Mouse (Mus musculus) hindbrain, postnatal 0 days (tissue): ENCODE data around the gene 1700016D06Rik. TPM values are rescaled to one million over a fixed set of nuclear protein-coding genes. Genes with fewer than 3 reads are reported as not detected.

Source experiments
- ATAC-seq: fragments of 200-750 bp; cut with Nextera tagmentation; 2 replicates; pipeline ENCODE4 v1.8.0; 2017; ENCODE audit warnings: mild to moderate bottlenecking, moderate TSS enrichment, moderate library complexity
- DNase-seq: peaks from one replicate; pipeline ENCODE4 v3.0.0-alpha.2; 2015; ENCODE audit warnings: low spot score
- H3K27ac ChIP-seq: fragments of 300-500 bp; sonication (generic); 2 replicates; pipeline ENCODE4 v1.5.1; 2014; ENCODE audit warnings: mild to moderate bottlenecking
- H3K27me3 ChIP-seq: fragments of 300-500 bp; sonication (generic); 2 replicates; pipeline ENCODE4 v1.6.1; 2014; ENCODE audit warnings: low read length, mixed read lengths; ENCODE audit not compliant: insufficient read depth
- H3K36me3 ChIP-seq: fragments of 300-500 bp; sonication (generic); 2 replicates; pipeline ENCODE4 v1.6.1; 2014; ENCODE audit warnings: low read length, mixed read lengths; ENCODE audit not compliant: insufficient read depth
- H3K4me1 ChIP-seq: fragments of 300-500 bp; sonication (generic); 2 replicates; pipeline ENCODE4 v1.6.1; 2014; ENCODE audit warnings: antibody characterized with exemption, low read length, mixed read lengths; ENCODE audit not compliant: insufficient read depth
- H3K4me2 ChIP-seq: fragments of 300-500 bp; sonication (generic); 2 replicates; pipeline ENCODE4 v1.6.1; 2014; ENCODE audit warnings: low read depth, mild to moderate bottlenecking, low read length, moderate library complexity, mixed read lengths
- H3K4me3 ChIP-seq: fragments of 300-500 bp; sonication (generic); 2 replicates; pipeline ENCODE4 v1.5.1; 2014; ENCODE audit warnings: low read length
- H3K9ac ChIP-seq: fragments of 300-500 bp; sonication (generic); replicated peaks from 2 replicates; pipeline ENCODE4 v1.6.1; 2014; ENCODE audit warnings: mild to moderate bottlenecking, low read length, moderate library complexity, mixed read lengths
- H3K9me3 ChIP-seq: fragments of 300-500 bp; sonication (generic); 2 replicates; pipeline ENCODE4 v1.6.1; 2016; ENCODE audit warnings: low read length, mixed read lengths
- CTCF ChIP-seq: IDR thresholded peaks from 2 replicates; pipeline ENCODE4 v1.5.1; 2016; ENCODE audit warnings: antibody characterized with exemption, control low read depth, low read depth
- WGBS: fragments of 180-500 bp; shearing (Covaris S2); extraction: QIAGEN DNeasy Blood & Tissue Kit; methylation state at CpG from one replicate; pipeline ENCODE4 v1.1.7; 2014; 5-methylcytosine and 5-hydroxymethylcytosine counted together
- polyA plus RNA-seq: library from polyadenylated mRNA; unstranded; fragments of >200 nt; fragmentation: Nextera tagmentation; extraction: Ambion mirVana; gene quantifications from 2 replicates; pipeline ENCODE4 v1.2.1, GENCODE M21; 2015
- total RNA-seq: library from RNA; depleted of rRNA; stranded (reverse); fragments of >200 nt; gene quantifications from 2 replicates; pipeline ENCODE4 v1.2.3, GENCODE M21; 2014

The 1700016D06Rik gene
- total and polyA plus RNA-seq, 2 experiments from 2014 or later, result not detected

- ATAC-seq (no peak), DNase-seq (no peak)
- Histone ChIP-seq H3K9me3 (no peaks in the 10 kb centered on the region), H3K27ac (no peak overlapping the region), H3K4me3 (no peak overlapping the region), H3K27me3 (no peaks in the 10 kb centered on the region), H3K9ac (no peak overlapping the region), H3K4me1 (no peaks in the 10 kb centered on the region), H3K4me2 (no peak overlapping the region), H3K36me3 (no peaks in the 10 kb centered on the region)
- 75% methylated on average over 5 of the region's 5 CpGs for WGBS
- TF ChIP-seq CTCF, result no peak
Measured at GRCm38 (mm10) chr8:11693972-11694371, 6.9 kb downstream of the 1700016D06Rik start.

DNA sequence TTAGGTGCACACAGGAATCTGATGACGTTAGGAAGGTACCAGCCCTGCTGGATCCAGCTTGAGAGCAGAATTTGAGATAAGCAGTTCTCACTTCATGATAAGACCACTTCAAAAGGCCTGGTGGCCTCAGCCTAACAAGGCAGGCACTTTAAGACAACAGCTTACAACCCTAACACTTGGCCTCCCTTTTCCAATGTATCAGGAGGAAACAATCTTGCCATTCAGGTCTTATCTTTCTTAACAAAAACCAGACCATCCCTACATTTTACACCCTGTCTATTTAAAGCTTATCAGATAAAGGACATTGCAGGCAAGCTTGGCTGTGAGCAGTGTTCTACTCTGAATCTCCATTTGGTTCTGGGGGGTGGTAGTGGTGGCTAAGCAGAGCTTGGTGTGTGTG, 8.4 kb downstream of the 1700016D06Rik start:
- 83% methylated on average over 1 of the region's 1 CpGs for WGBS
- ATAC-seq (no peak), DNase-seq (no peak)
- Histone ChIP-seq H3K36me3 (no peaks in the 10 kb centered on the region), H3K27me3 (no peaks in the 10 kb centered on the region), H3K9ac (no peak overlapping the region), H3K4me3 (no peak overlapping the region), H3K4me1 (no peaks in the 10 kb centered on the region), H3K4me2 (no peak overlapping the region), H3K9me3 (no peaks in the 10 kb centered on the region), H3K27ac (no peak overlapping the region)
- TF ChIP-seq CTCF, result no peak

- Histone ChIP-seq H3K4me2 (no peak overlapping the region), H3K27ac (no peak overlapping the region), H3K4me1 (no peaks in the 10 kb centered on the region), H3K36me3 (no peaks in the 10 kb centered on the region), H3K27me3 (no peaks in the 10 kb centered on the region), H3K9me3 (no peaks in the 10 kb centered on the region), H3K9ac (no peak overlapping the region), H3K4me3 (no peak overlapping the region)
- no peak for ATAC-seq
- TF ChIP-seq CTCF, result no peak
- 88% methylated on average over 6 of the region's 6 CpGs for WGBS
- DNase-seq, result no peak
Measured at GRCm38 (mm10) chr8:11691761-11692160, 9.1 kb downstream of the 1700016D06Rik start.

GRCm38 (mm10) chr8:11691284-11691683, 9.6 kb downstream of the 1700016D06Rik start:
- 93% methylated on average over 6 of the region's 6 CpGs for WGBS
- DNase-seq (no peak), ATAC-seq (no peak)
- Histone ChIP-seq H3K9ac (no peak overlapping the region), H3K4me1 (no peaks in the 10 kb centered on the region), H3K4me3 (no peak overlapping the region), H3K36me3 (no peaks in the 10 kb centered on the region), H3K27me3 (no peaks in the 10 kb centered on the region), H3K27ac (no peak overlapping the region), H3K9me3 (no peaks in the 10 kb centered on the region), H3K4me2 (no peak overlapping the region)
- TF ChIP-seq CTCF, result no peak

DNA sequence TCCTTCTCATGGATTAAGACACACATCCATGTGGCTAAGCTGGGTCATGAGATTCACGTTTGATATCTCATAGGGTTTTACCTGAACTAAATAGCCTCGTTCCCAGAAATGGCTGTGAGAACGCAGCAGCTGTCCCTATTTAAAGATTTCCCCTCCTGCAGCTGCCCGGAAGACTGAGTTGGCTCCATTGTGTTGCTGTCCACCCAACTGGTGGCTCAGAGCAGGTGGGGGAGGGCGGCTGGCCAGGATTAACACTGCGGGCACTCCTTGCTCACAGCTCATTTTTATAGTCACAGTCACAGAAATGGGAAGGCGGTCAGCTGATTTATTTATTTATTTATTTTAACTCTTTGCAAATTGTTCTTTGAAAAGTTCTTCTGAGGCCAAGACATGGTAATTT, 10.9 kb downstream of the 1700016D06Rik start:
- no peaks in the 10 kb centered on the region for H3K9me3 ChIP-seq
- WGBS, result 47% methylated on average over 7 of the region's 7 CpGs
- no peak for TF ChIP-seq CTCF
- ATAC-seq (no peak), DNase-seq (no peak)
- H3K4me2 ChIP-seq, result no peak overlapping the region
- H3K4me1 ChIP-seq, result no peaks in the 10 kb centered on the region
- H3K9ac ChIP-seq, result no peak overlapping the region
- H3K36me3 ChIP-seq, result no peaks in the 10 kb centered on the region
- H3K27ac ChIP-seq, result no peak overlapping the region
- no peaks in the 10 kb centered on the region for H3K27me3 ChIP-seq
- no peak overlapping the region for H3K4me3 ChIP-seq

DNA sequence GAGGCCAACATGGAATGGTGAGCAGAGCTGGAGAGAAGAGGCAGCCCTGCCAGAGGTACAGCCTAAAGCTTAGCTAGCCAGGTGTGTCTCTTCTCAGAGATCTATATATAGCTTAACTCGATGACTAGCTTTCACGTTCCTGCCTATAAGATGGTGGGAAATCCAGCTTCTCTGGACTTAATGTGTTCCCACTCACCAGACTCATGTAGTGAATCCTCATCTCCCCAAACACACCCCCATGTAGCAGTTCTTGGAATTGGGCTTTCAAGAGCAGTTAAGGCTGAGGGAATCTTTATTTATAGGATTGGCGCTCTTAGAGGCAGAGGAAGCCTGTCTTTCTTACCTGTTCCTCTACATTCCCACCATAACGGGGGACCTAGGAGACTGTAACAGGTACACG, 13.6 kb downstream of the 1700016D06Rik start:
- Histone ChIP-seq H3K9ac (no peak overlapping the region), H3K9me3 (no peaks in the 10 kb centered on the region), H3K36me3 (no peaks in the 10 kb centered on the region), H3K27me3 (no peaks in the 10 kb centered on the region), H3K27ac (no peak overlapping the region), H3K4me2 (no peak overlapping the region), H3K4me1 (no peaks in the 10 kb centered on the region), H3K4me3 (no peak overlapping the region)
- WGBS, result 95% methylated on average over 5 of the region's 5 CpGs
- DNase-seq (no peak), ATAC-seq (no peak)
- no peak for TF ChIP-seq CTCF

- no peak for ATAC-seq
Measured at GRCm38 (mm10) chr8:11684558-11684957, 16.3 kb downstream of the 1700016D06Rik start.

More at GRCm38 (mm10) chr8:11684558-11684957, 16.3 kb downstream of the 1700016D06Rik start:
- no peaks in the 10 kb centered on the region for H3K4me1 ChIP-seq
- H3K9me3 ChIP-seq, result no peaks in the 10 kb centered on the region
- H3K4me2 ChIP-seq, result no peak overlapping the region
- H3K27me3 ChIP-seq, result no peaks in the 10 kb centered on the region
- DNase-seq, result no peak
- H3K9ac ChIP-seq, result no peak overlapping the region
- no peak overlapping the region for H3K27ac ChIP-seq
- WGBS, result 80% methylated on average over 7 of the region's 7 CpGs
- H3K4me3 ChIP-seq, result no peak overlapping the region
- no peaks in the 10 kb centered on the region for H3K36me3 ChIP-seq
- TF ChIP-seq CTCF, result no peak
